Comparison of ENCODE assay signal across 17 mouse cellular contexts in the genomic region with DNA sequence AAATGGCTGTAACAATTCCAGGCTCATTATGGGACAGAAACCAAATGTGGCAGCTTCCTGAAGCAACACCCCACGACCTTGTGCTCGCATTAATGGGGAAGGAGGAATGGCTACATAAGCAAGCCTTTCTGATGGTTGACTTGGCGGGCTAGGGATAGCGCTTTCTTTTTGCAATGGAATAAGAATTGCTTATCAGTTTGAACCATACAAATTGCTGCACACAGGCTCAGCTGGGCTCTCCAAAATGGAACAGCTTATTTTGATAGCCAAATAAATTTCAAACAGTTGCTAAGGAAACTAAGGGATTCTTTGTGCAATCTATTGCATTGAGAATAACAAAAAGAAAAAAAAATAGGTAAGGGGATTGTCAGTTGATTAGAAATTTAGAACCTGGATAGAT.
"Had no signal": no experiment of that assay in that cellular context is flagged by ENCODE, and none has a peak within 500 bp of the region (broad histone marks: within the 10 kb centered on the region; RNA-seq: fewer than 3 reads in every experiment).

No protein-coding gene starts in this region.

- H3K27me3 ChIP-seq: lung, embryonic 15.5 days; neural tube, embryonic 12.5 days; stomach, embryonic 15.5 days had no signal

- H3K27ac ChIP-seq: lung, embryonic 15.5 days; macrophage; neural tube, embryonic 12.5 days; stomach, embryonic 15.5 days; stomach, postnatal 0 days had no signal

- H3K9me3 ChIP-seq: lung, embryonic 15.5 days; megakaryocyte, embryonic 14.5 days; neural tube, embryonic 12.5 days; stomach, embryonic 15.5 days had no signal

- ATAC-seq: liver, postnatal 0 days; lung, postnatal 0 days had no signal

- DNase-seq: liver, postnatal 0 days; lung, adult 2 months; lung, postnatal 14 days; lung, postnatal 36 days; midbrain, embryonic 14.5 days; right cerebral cortex, postnatal 14 days; thymus, adult 2 months; thymus, postnatal 25 days; thymus, postnatal 4 days had no signal

- H3K9ac ChIP-seq: liver, postnatal 0 days; lung, embryonic 15.5 days; neural tube, embryonic 12.5 days; stomach, embryonic 15.5 days had no signal

- H3K36me3 ChIP-seq: lung, embryonic 15.5 days; stomach, embryonic 15.5 days had no signal

- H3K4me1 ChIP-seq: lung, embryonic 15.5 days; neural tube, embryonic 12.5 days; stomach, embryonic 15.5 days had no signal

- H3K4me3 ChIP-seq: lung, embryonic 15.5 days; megakaryocyte, embryonic 14.5 days; neural tube, embryonic 12.5 days; stomach, embryonic 15.5 days had no signal

- H3K4me2 ChIP-seq: lung, embryonic 15.5 days; midbrain, embryonic 11.5 days; neural tube, embryonic 12.5 days; stomach, embryonic 15.5 days had no signal
